Mouse (Mus musculus): Measurements from ENCODE around the gene B4galt4. TPM values are rescaled to one million over a fixed set of nuclear protein-coding genes. Genes with fewer than 3 reads are reported as not detected.

Gene B4galt4
- polyA plus RNA-seq, 1 experiment from 2014 or later: 25.6 TPM

DNA sequence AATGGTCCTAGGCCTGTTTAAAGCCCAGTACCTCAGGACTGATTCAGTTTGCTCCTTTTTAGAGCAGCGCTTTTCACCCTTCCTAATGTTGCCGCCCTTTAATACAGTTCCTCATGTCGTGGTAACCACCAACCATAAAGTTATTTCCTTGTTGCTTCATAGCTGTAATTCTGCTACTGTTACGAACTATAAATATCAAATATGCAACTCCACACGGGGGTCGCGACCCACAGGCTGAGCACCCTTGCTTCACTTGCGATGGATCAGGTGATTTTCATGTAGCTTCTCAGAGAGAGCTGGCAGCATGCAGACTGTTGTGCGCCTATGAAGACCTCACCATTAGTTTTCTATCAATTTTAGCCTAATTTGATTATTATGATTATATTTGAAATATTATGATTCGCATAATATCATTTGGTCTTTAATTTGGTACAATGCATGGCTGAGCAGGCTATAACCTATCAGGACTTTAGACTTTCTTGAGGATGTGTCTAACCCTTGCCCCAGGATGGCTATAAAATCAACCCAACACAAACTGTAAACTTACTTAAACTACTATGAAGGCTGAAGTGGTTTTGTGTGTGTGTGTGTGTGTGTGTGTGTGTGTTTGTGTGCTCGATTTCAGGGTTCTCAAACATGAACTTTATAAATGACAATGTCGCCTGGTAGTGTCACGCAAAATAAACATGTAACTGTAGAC, 710 bp upstream of the B4galt4 start:
- Histone ChIP-seq H3K27ac (no peak overlapping the region), H3K4me1 (peaks cover 12% of the 10 kb centered on the region), H3K4me3 (replicated peaks) (peak overlapping the region; percentile 81), H3K9ac (no peak overlapping the region), H3K4me2 (peak overlapping the region; percentile 84), H3K36me3 (replicated peaks) (no peaks in the 10 kb centered on the region), H3K9me3 (no peaks in the 10 kb centered on the region), H3K27me3 (no peaks in the 10 kb centered on the region)
- 84% methylated on average over 13 of the region's 13 CpGs for WGBS
- ATAC-seq (ENCODE audit: low FRiP score): 0 out of 2 replicates have a peak, but pooled peaks have one; percentile 27

DNA sequence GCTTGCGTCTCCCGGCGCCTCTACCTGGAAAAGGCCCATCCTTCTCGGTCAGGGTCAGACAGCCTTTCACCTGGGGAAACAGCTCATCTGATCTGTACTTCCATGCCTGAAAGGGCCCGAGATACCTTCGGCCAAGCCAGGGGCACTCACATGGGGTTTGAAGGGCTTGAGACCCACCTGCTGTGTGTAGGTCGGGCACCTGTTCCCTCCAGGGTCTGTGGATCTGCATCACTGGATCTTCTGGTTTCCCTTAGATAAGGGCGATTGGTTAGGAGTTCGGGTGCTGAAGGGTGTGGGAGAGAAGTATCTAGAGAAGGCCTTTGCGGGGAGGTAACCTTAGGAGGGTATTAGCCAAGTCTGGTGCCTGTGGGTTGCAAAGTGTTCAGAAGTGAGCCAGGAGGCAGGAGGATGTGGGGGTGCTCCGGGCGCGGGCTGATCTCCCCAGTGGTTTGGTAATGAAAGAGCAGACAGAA, 631 bp downstream of the B4galt4 start:
- peak overlapping the region; percentile 81 for H3K4me3 ChIP-seq (replicated peaks)
- H3K27me3 ChIP-seq: no peaks in the 10 kb centered on the region
- peak overlapping the region; percentile 72 for H3K27ac ChIP-seq
- no peaks in the 10 kb centered on the region for H3K9me3 ChIP-seq
- 1% methylated on average over 13 of the region's 13 CpGs for WGBS
- peak overlapping the region; percentile 82 for H3K9ac ChIP-seq
- peak overlapping the region; percentile 84 for H3K4me2 ChIP-seq
- H3K4me1 ChIP-seq: peaks cover 12% of the 10 kb centered on the region
- ATAC-seq (ENCODE audit: low FRiP score): peak; percentile 56
- H3K36me3 ChIP-seq (replicated peaks): no peaks in the 10 kb centered on the region

DNA sequence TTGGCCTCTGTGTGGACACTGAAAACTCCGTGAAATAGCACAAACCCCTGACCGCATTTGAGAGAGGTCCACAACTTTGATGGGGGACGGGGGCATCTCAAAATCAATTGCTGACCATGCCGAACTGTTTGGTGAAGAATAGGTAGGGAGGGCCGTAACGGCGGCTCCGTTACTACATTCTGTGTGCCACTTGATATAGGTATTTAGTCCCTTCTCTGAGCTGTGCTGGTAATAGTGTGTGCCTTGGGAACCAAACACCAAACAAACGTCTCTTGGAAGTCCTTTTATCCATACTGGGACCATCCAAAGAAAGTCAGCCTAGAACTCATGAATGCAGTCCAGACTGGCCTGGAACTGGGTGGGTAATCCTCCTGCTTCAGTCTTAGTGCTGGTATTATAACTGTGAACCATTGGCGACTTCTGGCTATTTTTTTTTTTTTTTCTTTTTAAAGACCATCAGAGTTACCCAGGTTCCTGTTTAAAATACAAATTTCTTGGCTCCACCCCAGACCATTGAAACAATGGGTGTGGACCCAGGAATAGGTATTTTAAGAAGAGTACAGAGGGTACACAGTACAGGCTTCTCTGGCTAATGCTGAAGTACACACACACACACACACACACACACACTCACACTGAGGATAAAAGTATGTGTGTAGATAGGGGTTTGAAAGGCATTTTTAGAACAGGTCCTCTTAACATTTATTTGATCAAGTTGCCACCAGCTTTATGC, 2.0 kb downstream of the B4galt4 start:
- H3K4me1 ChIP-seq: peaks cover 12% of the 10 kb centered on the region
- H3K9ac ChIP-seq: no peak overlapping the region
- H3K4me3 ChIP-seq (replicated peaks): no peak overlapping the region
- H3K27ac ChIP-seq: no peak overlapping the region
- 85% methylated on average over 10 of the region's 10 CpGs for WGBS
- H3K27me3 ChIP-seq: no peaks in the 10 kb centered on the region
- H3K36me3 ChIP-seq (replicated peaks): no peaks in the 10 kb centered on the region
- no peaks in the 10 kb centered on the region for H3K9me3 ChIP-seq
- no peak overlapping the region for H3K4me2 ChIP-seq
- ATAC-seq (ENCODE audit: low FRiP score): no peak

GRCm38 (mm10) chr16:38750803-38751202, 8.7 kb downstream of the B4galt4 start:
- Histone ChIP-seq H3K4me1 (peaks cover 6% of the 10 kb centered on the region), H3K27ac (no peak overlapping the region), H3K36me3 (replicated peaks) (0 out of 2 replicates have a peak, but pooled peaks cover 4% of the 10 kb centered on the region), H3K9me3 (no peaks in the 10 kb centered on the region), H3K27me3 (no peaks in the 10 kb centered on the region), H3K4me2 (no peak overlapping the region), H3K4me3 (replicated peaks) (no peak overlapping the region), H3K9ac (no peak overlapping the region)
- WGBS: 85% methylated on average over 6 of the region's 6 CpGs
- ATAC-seq (ENCODE audit: low FRiP score): no peak

DNA sequence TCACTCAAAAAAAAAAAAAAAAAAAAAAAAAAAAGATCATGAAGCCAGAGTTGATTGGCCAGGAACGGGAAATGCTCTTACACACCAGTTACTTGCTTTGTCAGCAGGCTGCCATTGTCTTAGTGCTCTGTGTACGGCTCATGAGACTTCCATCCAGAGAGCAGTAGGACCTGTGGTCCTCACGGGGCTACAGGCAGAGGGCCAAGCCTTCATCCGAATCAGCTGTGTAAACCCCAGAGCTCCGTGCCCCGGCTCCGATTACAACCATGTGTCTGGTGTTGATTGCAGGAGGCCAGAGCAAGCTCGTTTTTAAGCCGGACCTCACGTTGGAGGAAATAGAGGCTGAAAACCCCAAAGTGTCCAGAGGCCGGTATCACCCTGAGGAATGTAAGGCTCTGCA, 11.6 kb downstream of the B4galt4 start:
- Histone ChIP-seq H3K27ac (no peak overlapping the region), H3K9me3 (no peaks in the 10 kb centered on the region), H3K36me3 (replicated peaks) (peaks cover 13% of the 10 kb centered on the region; the same call in 1 of the 2 replicates), H3K9ac (no peak overlapping the region), H3K4me3 (replicated peaks) (no peak overlapping the region), H3K27me3 (no peaks in the 10 kb centered on the region), H3K4me2 (no peak overlapping the region), H3K4me1 (peaks cover 6% of the 10 kb centered on the region)
- 75% methylated on average over 11 of the region's 11 CpGs for WGBS
- ATAC-seq (ENCODE audit: low FRiP score): no peak

- no peak for ATAC-seq (ENCODE audit: low FRiP score)
- peaks cover 6% of the 10 kb centered on the region for H3K4me1 ChIP-seq
- H3K9me3 ChIP-seq: no peaks in the 10 kb centered on the region
- no peaks in the 10 kb centered on the region for H3K27me3 ChIP-seq
- no peak overlapping the region for H3K27ac ChIP-seq
- H3K9ac ChIP-seq: no peak overlapping the region
- peaks cover 16% of the 10 kb centered on the region; the same call in 1 of the 2 replicates for H3K36me3 ChIP-seq (replicated peaks)
- WGBS: 80% methylated on average over 7 of the region's 7 CpGs
- H3K4me2 ChIP-seq: no peak overlapping the region
- no peak overlapping the region for H3K4me3 ChIP-seq (replicated peaks)
Measured at GRCm38 (mm10) chr16:38755452-38756176, 13.6 kb downstream of the B4galt4 start.

GRCm38 (mm10) chr16:38756177-38756503, 14.1 kb downstream of the B4galt4 start:
- no peak overlapping the region for H3K27ac ChIP-seq
- no peak overlapping the region for H3K4me2 ChIP-seq
- H3K4me3 ChIP-seq (replicated peaks): no peak overlapping the region
- WGBS: 43% methylated on average over 5 of the region's 5 CpGs
- ATAC-seq (ENCODE audit: low FRiP score): no peak
- peaks cover 6% of the 10 kb centered on the region for H3K4me1 ChIP-seq
- no peaks in the 10 kb centered on the region for H3K27me3 ChIP-seq
- no peaks in the 10 kb centered on the region for H3K9me3 ChIP-seq
- no peak overlapping the region for H3K9ac ChIP-seq
- H3K36me3 ChIP-seq (replicated peaks): peaks cover 16% of the 10 kb centered on the region; the same call in 1 of the 2 replicates

DNA sequence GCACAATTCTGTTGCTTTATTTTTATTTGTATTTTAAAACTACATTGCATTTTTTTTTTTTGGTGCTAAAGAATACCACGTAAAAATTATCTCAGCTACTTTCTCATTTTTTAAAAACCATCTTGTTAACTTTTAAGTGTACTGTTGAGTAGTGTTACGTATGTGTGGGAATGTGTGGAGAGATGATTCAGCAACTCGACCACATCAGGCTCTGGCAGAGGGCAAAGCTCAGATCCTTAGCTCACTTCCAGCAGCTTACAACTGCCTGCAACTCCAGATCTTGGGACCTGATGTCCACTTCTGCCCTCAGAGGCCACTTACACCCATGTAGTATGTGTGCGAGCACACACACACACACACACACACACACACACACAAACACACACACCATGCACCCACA, 14.5 kb downstream of the B4galt4 start:
- peaks cover 6% of the 10 kb centered on the region for H3K4me1 ChIP-seq
- no peaks in the 10 kb centered on the region for H3K27me3 ChIP-seq
- 75% methylated on average over 4 of the region's 4 CpGs for WGBS
- H3K9ac ChIP-seq: no peak overlapping the region
- H3K4me2 ChIP-seq: no peak overlapping the region
- ATAC-seq (ENCODE audit: low FRiP score): no peak
- no peaks in the 10 kb centered on the region for H3K9me3 ChIP-seq
- no peak overlapping the region for H3K27ac ChIP-seq
- peaks cover 16% of the 10 kb centered on the region; the same call in 1 of the 2 replicates for H3K36me3 ChIP-seq (replicated peaks)
- no peak overlapping the region for H3K4me3 ChIP-seq (replicated peaks)

GRCm38 (mm10) chr16:38757626-38758025, 15.6 kb downstream of the B4galt4 start:
- no peak overlapping the region for H3K4me2 ChIP-seq
- WGBS: 94% methylated on average over 19 of the region's 19 CpGs
- no peak for ATAC-seq (ENCODE audit: low FRiP score)
- H3K4me1 ChIP-seq: peaks cover 6% of the 10 kb centered on the region
- no peak overlapping the region for H3K27ac ChIP-seq
- peaks cover 17% of the 10 kb centered on the region; the same call in 1 of the 2 replicates for H3K36me3 ChIP-seq (replicated peaks)
- no peak overlapping the region for H3K9ac ChIP-seq
- H3K4me3 ChIP-seq (replicated peaks): no peak overlapping the region
- H3K27me3 ChIP-seq: no peaks in the 10 kb centered on the region
- no peaks in the 10 kb centered on the region for H3K9me3 ChIP-seq

DNA sequence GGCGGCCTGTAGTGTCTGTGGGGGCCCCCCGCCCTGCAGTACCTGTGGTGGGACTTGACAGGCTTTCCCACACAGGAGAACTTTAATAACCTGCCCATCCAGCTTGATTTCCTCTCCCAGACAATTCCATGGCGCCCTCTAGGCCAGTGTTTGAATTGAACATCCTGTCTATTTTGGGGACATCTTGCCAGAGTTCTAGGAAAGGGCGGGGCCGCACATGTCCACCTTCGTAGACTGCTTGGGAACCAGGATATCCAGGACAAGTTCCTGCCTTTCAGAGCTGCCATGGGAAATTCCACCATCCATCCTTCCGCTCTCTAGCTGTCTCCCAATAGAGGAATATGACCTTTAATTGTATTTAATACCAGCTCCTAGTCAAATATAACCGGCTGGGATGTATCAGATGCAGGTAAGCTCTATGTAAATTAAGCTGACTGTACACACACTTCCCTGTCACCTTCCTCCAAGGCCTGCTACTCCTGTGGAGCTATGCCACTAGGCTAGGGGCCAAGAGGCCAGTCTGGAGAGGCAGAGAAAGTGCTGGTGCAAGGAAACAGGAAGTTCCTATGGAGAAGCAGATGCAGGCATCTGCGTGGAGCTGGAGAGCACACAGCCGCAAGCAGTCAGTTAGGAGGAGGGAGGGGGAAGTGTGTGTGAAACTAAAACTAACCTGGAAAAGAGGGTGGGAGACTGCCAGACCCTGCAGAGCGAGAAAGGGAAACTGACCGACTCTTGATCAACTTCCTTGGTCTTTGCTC, 16.2 kb downstream of the B4galt4 start:
- Histone ChIP-seq H3K9me3 (no peaks in the 10 kb centered on the region), H3K4me3 (replicated peaks) (no peak overlapping the region), H3K9ac (no peak overlapping the region), H3K4me1 (no peaks in the 10 kb centered on the region; the same call in 1 of the 2 replicates), H3K27ac (no peak overlapping the region), H3K4me2 (no peak overlapping the region), H3K36me3 (replicated peaks) (peaks cover 23% of the 10 kb centered on the region; the same call in 1 of the 2 replicates), H3K27me3 (no peaks in the 10 kb centered on the region)
- WGBS: 91% methylated on average over 12 of the region's 12 CpGs
- no peak for ATAC-seq (ENCODE audit: low FRiP score)

GRCm38 (mm10) chr16:38760239-38760638, 18.2 kb downstream of the B4galt4 start:
- no peak overlapping the region for H3K9ac ChIP-seq
- 93% methylated on average over 5 of the region's 5 CpGs for WGBS

More at GRCm38 (mm10) chr16:38760239-38760638, 18.2 kb downstream of the B4galt4 start:
- no peak overlapping the region for H3K4me2 ChIP-seq
- no peak overlapping the region for H3K27ac ChIP-seq
- no peaks in the 10 kb centered on the region for H3K9me3 ChIP-seq
- peaks cover 19% of the 10 kb centered on the region; the same call in 1 of the 2 replicates for H3K36me3 ChIP-seq (replicated peaks)
- H3K4me3 ChIP-seq (replicated peaks): no peak overlapping the region
- H3K27me3 ChIP-seq: no peaks in the 10 kb centered on the region
- no peak for ATAC-seq (ENCODE audit: low FRiP score)
- no peaks in the 10 kb centered on the region; the same call in 1 of the 2 replicates for H3K4me1 ChIP-seq

Measured in forebrain, embryonic 12.5 days (tissue).